Mouse (Mus musculus) testis, postnatal 14 days (tissue): ENCODE data around the gene Fbxw4.

Experiments used
- DNase-seq: peaks from one replicate; pipeline ENCODE4 v3.0.0; 2021; ENCODE audit warnings: low spot score

The Fbxw4 gene

DNA sequence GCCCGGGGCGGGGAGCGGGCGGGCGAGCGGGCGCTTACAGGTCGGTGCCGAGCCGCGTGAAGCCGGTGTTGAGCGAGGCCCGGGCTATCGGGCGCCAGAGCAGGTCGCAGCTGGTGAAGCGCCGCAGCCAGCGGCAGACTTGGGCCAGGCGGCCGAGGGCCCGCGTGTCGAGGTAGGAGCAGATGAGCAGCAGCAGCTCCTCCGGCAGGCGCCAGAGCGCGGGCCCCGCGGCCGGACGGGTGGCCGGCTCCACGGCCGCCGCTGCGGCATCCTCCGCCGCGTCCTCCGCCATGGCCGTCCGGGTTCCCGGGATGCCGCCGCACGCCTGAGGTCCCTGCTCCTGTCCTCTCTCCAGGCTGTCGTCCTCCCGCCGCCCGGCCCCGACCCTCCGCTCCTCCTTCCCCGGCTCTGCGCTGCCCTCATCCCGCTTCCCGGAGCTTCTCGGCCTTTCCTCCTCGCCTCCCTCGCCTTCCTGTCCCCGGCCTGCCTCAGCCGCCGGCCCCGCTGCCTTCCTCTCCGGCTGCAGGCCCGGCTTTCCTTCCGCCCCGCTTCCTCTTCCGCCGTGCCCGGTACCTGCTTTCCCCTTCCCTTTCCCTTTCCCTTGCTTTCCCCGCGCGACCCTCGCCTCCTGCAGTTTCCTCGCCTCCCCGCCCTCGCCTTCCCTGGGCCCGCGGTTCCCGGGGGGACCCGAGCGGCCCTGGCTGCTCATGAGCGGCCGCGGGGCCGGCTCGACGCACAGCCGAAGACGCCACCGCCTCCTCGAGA is at the start of gene Fbxw4:
TSS of gene Fbxw4 (minus strand) at position 575 of the 765 bp plus-strand sequence.
- DNase-seq = peak; percentile 82

GRCm38 (mm10) chr19:45708704-45709103 is 48.6 kb upstream of the Fbxw4 start:
- DNase-seq = no peak

GRCm38 (mm10) chr19:45696281-45696600 is 36.1 kb upstream of the Fbxw4 start:
- DNase-seq = no peak

GRCm38 (mm10) chr19:45695496-45696280 is 35.6 kb upstream of the Fbxw4 start:
- no peak for DNase-seq

DNA sequence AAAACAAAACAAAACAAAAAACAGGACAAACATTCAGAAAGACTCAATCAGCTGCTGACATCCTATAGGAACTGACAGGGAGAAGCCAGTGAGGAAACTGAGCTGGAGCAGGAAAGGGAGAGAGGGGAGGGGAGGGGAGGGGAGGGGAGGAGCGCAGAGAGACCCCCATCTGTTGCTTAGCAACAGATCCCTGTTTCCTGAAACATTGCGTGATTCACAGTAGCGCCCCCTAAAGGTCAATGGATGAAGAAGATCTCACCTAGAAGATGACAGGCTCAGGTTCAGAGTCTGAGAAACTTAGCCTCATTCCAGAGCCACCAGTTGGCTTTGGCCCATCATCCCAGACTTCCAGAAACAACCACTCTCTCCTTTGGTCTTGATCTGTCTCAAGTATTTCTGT is 33.9 kb upstream of the Fbxw4 start:
- DNase-seq = no peak

DNA sequence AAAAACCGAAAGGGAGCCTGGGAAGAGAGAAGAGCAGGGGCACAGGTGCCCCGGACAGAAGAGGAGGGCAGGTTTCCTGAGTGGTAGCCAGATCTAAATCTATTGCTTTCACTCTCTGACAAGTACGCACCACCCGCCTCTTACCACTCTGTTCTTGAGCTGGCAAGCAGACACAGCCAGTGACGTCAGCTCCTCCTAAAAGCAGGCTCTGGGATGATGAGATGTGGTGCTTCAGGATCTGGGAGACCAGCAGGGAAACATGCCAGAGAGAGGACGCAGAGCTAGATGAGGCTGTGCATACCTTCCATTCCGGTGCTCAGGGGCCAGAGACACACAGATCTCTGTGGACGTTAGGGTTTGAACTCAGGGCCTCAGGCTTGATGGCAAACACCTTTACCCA is 32.1 kb upstream of the Fbxw4 start:
- no peak for DNase-seq

GRCm38 (mm10) chr19:45691001-45691535 is 31.0 kb upstream of the Fbxw4 start:
- DNase-seq = no peak

DNA sequence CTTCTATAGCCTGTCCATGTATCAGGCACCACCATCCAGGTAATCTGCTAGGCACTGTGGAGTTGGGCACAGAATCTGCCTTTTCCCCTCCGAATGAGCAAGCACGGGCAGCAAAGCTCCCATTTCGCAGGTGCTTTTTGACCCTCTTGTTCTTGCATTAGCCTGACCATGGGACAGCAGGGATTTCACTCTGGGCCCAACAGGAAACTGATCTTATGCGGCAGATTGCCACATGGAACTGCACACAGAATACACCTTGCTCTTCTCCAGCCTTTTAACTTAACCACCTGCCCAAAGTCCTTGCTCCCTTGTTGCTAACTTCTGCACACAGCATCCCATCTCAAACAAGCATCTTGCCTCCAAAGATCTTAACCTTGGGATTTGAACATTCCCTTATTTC is 26.9 kb upstream of the Fbxw4 start:
- DNase-seq = no peak

- no peak for DNase-seq
These were observed 23.6 kb upstream of the Fbxw4 start for GRCm38 (mm10) chr19:45683676-45684075.

GRCm38 (mm10) chr19:45680495-45681130 is 20.5 kb upstream of the Fbxw4 start:
- DNase-seq = no peak

- DNase-seq = no peak
These were observed 16.7 kb upstream of the Fbxw4 start for GRCm38 (mm10) chr19:45676723-45677269.

- no peak for DNase-seq
These were observed 15.8 kb upstream of the Fbxw4 start for GRCm38 (mm10) chr19:45675720-45676581.

GRCm38 (mm10) chr19:45675196-45675595 is 15.1 kb upstream of the Fbxw4 start:
- DNase-seq = no peak

- no peak for DNase-seq
These were observed 12.9 kb upstream of the Fbxw4 start for GRCm38 (mm10) chr19:45672971-45673370.

GRCm38 (mm10) chr19:45668986-45669385 is 8.9 kb upstream of the Fbxw4 start:
- DNase-seq = no peak

DNA sequence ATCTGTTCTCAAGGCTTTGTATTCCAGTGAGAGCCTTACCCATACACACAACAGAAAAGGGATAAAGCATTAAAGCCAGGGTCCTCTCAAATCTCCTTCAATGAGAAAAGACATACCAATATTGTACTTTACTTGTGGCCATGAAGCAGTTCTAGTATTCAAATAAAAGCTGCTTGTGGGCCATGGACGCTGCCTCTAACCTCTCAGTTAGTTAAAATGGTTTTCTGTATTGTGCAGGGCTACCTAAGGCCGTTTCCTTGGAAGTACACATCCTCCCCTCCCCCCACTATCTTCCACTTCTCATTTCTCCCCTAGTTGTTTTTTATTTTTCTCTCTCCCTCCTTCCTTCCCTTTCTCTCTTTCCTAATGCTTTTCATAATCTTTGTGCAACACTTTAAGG is 3.7 kb upstream of the Fbxw4 start:
- DNase-seq = no peak

GRCm38 (mm10) chr19:45660503-45660790 is 335 bp upstream of the Fbxw4 start:
- no peak for DNase-seq

GRCm38 (mm10) chr19:45659301-45659737 is 793 bp downstream of the Fbxw4 start:
- DNase-seq = no peak

GRCm38 (mm10) chr19:45658556-45659268 is 1.4 kb downstream of the Fbxw4 start:
- DNase-seq = no peak

DNA sequence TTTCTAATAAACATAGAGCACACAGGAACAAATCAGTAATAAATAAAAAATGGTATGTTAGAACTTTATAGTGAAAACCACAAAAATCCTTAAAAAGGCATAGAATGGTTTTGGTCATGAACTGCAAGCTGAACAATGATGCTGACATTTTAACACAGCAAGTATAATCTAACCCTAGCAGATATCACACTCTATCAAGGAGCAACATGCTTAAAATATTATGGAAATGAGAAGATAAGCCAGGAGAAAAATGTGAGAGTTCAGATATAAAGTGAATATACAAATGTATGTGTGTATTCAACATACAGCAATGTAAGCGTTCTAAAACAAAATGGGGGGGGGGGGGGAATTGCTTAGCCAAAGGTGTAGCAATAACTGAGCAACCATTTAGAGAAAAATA is 2.3 kb downstream of the Fbxw4 start:
- no peak for DNase-seq
